Mouse (Mus musculus): Measurements from ENCODE around the gene Vmn2r74. TPM values are rescaled to one million over a fixed set of nuclear protein-coding genes. Genes with fewer than 3 reads are reported as not detected.

Gene Vmn2r74
- not detected in 2 replicates for polyA plus RNA-seq (2015; fragmentation: Nextera tagmentation; extraction: Ambion mirVana)

GRCm38 (mm10) chr7:85961529-85961928 is at the start of gene Vmn2r74:
Gene Vmn2r74, minus strand, starts transcription at chr7:85961629.
- Histone ChIP-seq H3K4me1 (replicated peaks) (no peaks in the 10 kb centered on the region), H3K36me3 (replicated peaks) (no peaks in the 10 kb centered on the region), H3K9me3 (replicated peaks) (no peaks in the 10 kb centered on the region), H3K27ac (replicated peaks) (no peak within 1 kb of the TSS), H3K4me2 (no peak within 1 kb of the TSS), H3K4me3 (replicated peaks) (no peak within 1 kb of the TSS), H3K27me3 (no peaks in the 10 kb centered on the region), H3K9ac (no peak within 1 kb of the TSS)
- ATAC-seq (ENCODE audit: insufficient read depth), result no peak

- Histone ChIP-seq H3K4me2 (no peak overlapping the region), H3K4me3 (replicated peaks) (no peak overlapping the region), H3K27me3 (no peaks in the 10 kb centered on the region), H3K9ac (no peak overlapping the region), H3K4me1 (replicated peaks) (no peaks in the 10 kb centered on the region), H3K27ac (replicated peaks) (no peak overlapping the region), H3K36me3 (replicated peaks) (no peaks in the 10 kb centered on the region), H3K9me3 (replicated peaks) (no peaks in the 10 kb centered on the region)
- no peak for ATAC-seq (ENCODE audit: insufficient read depth)
- WGBS (ENCODE audit: insufficient replicate concordance), result 58% methylated on average over 2 of the region's 2 CpGs
Measured at GRCm38 (mm10) chr7:86007533-86007932, 46.1 kb upstream of the Vmn2r74 start.

Other genes starting within 250 kb of the Vmn2r74 start
- gene Vmn2r72, start 206.5 kb downstream of the Vmn2r74 start, polyA plus RNA-seq (2015; fragmentation: Nextera tagmentation; extraction: Ambion mirVana), result not detected in 2 replicates
- gene Vmn2r73, start 85.4 kb downstream of the Vmn2r74 start, polyA plus RNA-seq (2015; fragmentation: Nextera tagmentation; extraction: Ambion mirVana), result not detected in 2 replicates
- not detected in 2 replicates for gene Vmn2r75, start 210.1 kb upstream of the Vmn2r74 start, polyA plus RNA-seq (2015; fragmentation: Nextera tagmentation; extraction: Ambion mirVana)

All from liver, embryonic 15.5 days (tissue).